Mouse (Mus musculus) frontal cortex, postnatal 14 days (tissue): ENCODE results near the gene Metap2.
A peak's percentile ranks its signal among the peaks of the same experiment; 100 is the strongest.
"Not testable (repeated sequence)": the region's sequence is repeated elsewhere in the genome, so short reads cannot be mapped to it uniquely, and the experiment has no call there.

Experiments used
- DNase-seq, 2 experiments: peaks; one replicate each; pipeline ENCODE4 v3.0.0; 2022; ENCODE audit warnings: low spot score in 2 of 2

Gene Metap2

DNA sequence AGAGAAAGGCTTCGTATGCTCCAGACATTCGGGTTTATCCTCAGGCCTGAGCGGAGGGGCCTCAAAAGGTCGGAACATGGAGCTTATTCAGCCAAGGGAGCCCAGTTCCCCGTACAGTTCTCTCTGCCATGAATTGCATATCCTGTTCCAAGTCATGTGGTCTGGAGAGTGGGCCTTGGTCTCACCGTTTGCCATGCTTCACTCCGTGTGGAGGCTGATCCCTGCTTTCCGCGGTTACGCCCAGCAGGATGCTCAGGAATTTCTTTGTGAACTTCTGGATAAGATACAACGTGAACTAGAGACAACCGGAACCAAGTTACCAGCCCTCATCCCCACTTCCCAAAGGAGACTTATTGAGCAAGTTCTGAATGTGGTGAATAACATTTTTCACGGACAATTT, 50.2 kb downstream of the Metap2 start:
- no peak for DNase-seq

- DNase-seq = not testable (repeated sequence)
Observed at GRCm38 (mm10) chr10:93835115-93835514, 61.8 kb downstream of the Metap2 start.

DNA sequence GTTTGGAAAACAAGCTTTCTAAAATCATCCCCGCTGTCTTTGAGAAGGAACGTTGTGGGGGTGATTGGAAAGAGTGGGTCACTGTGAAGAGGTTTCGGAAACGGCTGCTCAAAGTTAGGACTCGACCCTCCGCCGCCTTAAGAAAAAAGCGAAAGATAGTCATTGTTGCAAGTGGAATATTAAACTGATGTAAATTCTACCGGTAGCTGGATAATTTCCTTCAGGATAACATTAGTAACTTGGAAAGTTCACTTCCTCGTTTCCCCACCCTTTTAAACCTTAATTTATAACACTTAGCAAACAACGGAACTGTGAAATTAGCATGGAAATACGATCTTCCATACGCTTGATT, 62.5 kb downstream of the Metap2 start:
- DNase-seq = no peak

- no peak for DNase-seq
Observed at GRCm38 (mm10) chr10:93833699-93834393, 63.0 kb downstream of the Metap2 start.

- no peak for DNase-seq
Observed at GRCm38 (mm10) chr10:93833370-93833698, 63.6 kb downstream of the Metap2 start.

GRCm38 (mm10) chr10:93832811-93833210, 64.1 kb downstream of the Metap2 start:
- DNase-seq = no peak

DNA sequence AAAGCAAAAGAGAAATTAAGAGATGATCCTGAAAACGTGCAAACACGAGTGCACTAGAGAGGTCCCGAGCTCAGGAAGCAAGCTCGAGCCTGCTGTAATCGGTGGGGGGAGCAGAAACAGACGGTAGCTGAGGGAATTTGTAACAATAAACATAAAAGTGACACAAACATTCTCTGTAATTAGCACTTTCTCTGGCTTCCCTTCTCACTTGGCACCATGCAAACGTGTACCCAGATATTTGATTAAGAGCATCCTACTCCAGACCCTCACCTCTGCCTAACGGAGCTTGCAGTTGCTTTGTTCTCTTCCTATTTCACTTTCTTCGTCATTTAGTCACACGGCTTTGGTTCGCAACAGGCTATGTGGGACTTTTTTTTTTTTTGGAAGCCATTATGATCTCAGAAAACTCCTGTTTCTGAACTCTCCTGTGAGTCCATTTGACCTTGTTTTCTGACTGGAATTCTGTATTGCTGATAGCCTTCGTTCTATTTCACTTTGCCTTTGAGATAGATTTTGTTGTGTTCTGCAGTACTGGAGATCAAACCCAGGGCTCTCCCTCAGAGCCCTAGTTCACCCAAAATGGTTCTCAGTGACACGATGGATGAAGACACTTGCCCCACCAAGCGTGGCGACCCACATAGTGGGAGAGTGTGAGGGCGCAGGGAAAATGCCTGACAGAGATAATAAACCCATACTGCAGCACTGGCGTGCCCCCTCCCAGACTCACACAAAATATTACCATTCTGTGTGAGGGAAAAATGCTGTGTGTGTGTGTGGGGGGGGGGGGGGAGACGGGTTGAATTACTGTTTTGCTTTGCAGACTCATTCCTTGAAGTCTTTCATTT, 64.9 kb downstream of the Metap2 start:
- no peak for DNase-seq

DNA sequence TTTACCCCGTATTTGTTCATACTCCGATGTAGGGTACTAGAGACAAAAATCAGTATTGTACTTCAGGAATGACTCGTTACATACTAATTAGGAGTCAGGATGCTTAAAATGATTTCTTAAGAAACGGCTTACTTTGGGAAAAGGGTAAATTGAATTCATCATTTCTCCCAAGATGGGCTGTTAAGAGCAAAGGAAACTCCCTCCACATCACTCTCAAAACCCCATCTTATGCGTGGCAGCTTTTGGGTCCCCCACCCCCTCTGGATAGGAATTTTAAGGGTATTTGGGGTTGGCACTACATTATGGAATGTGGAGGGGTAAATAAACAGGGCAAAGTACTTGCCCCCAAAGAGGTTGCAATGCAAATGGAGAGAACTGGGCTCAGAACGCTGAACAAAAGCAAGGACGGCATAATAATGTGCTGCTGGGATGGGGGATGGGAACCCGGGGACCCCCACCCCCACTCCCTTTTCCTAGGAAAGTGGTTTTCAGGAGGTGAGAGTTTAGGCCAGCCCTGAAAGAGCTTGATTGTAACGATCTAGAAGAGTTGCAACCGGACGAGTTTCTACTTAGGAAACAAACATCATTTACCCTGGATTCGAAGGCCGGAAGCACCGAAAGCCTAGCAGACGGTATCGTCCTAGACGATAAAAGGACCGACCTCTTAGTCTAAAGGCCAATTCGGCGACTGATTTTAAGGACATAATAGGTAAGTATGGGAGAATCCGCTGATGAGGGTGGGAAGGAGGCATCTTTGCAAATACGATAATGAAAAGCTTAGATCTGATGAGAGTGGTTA, 65.8 kb downstream of the Metap2 start, which contains the start of gene Usp44:
TSS of gene Usp44 (plus strand) at position 625 of the 799 bp plus-strand sequence.
- no peak for DNase-seq

DNA sequence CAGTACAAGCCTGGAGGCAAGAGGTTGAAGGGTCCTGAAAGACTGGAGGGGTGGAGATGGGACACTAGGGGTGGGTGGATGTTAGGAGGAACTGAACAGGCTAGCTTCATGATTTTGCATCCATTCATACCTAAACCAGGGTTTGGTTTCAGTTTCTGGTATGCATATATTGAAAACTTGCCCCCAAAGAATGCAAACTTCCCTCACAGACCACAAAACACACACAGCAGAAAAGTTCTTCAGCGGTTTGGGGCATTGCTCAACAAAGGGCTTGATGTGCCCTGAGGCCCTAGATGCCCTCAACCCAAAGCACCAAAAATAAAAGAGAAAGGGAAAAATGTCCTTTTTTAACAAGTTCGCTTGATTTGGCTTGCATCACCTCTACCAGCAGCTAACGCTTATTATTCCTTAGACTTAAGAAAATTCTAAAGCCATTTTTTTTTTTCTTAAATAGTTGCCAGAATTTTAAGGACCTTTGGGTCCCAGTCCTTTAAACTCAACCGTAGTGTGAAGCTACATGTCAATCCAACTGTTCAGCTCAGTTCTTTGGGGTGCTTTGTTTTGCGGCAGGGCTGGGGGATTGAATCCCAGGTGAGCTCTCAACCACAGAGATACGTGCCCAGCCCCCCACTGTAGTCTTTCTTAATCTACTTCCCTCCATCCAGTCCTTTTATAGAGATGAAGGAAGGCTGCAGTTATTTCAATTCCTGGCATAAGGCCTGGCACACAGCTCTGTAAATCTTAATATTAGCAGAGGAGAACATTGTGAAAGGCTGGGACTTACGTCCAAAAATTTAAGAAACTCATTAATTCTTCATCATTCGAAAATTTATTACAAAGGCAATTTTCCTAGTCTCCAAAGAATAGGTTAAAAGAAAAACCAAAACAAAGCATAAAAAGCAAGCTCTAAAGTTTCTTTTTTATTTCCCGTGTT, 66.7 kb downstream of the Metap2 start:
- no peak for DNase-seq

GRCm38 (mm10) chr10:93818661-93819060, 78.2 kb downstream of the Metap2 start:
- DNase-seq = peak in 1 of 2 experiments; percentile 58

- DNase-seq = no peak
Observed at GRCm38 (mm10) chr10:93813755-93814154, 83.1 kb downstream of the Metap2 start.

- peak; percentile 41 to 83 for DNase-seq
Observed at GRCm38 (mm10) chr10:93812774-93813415, 84.0 kb downstream of the Metap2 start.

- DNase-seq = no peak
Observed at GRCm38 (mm10) chr10:93812098-93812497, 84.8 kb downstream of the Metap2 start.

- DNase-seq = no peak
Observed at GRCm38 (mm10) chr10:93810590-93811185, 86.2 kb downstream of the Metap2 start.

GRCm38 (mm10) chr10:93809438-93809837, 87.5 kb downstream of the Metap2 start:
- DNase-seq = not testable (repeated sequence)
